Mouse (Mus musculus) cerebellum, adult 11-12 months (tissue): Measurements from ENCODE around the gene Cfap65.

Experiments
- DNase-seq: peaks from one replicate; pipeline ENCODE4 v3.0.0; 2022

The Cfap65 gene

DNA sequence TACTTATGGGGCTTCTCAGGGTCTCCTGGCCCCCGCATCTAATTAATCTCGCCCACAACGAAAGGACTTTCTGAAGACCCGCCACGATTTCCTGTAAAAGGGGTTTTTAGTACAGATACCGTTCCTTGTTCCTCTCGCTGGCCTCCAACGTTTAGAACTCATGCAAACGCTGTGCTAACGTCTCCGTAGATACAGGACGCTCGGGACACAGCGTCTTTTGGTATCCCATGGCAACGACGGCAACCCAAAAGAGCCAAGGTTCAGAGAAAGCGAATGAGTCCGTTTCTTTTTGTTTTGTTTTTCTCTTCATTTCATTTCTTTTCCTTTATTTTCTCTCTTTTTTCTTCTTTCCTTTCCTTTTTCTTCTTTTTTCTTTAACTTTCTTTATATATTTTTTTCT is at the start of gene Cfap65:
Gene Cfap65, minus strand, starts transcription at position 198 of the 400 bp plus-strand sequence.
- no peak for DNase-seq

DNA sequence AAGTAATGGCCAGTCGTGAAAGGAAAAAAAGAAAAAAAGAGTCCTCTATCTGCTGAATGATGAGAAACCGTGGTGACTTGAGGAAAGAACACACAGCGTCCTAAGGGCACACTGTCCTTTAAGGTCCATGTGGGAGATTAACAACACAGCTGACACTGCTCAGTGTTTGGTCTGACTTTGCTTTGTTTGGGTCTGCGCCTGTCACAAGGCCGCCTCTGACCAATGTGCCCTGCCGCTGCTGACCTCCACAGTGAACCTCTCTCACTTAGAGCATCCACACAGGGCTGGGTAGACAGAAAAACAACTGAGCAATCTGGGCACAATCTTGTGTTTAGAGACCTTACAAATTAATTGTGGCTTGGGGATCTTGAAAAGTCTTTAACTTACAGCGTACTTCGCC is 41.6 kb upstream of the Cfap65 start:
- no peak for DNase-seq

DNA sequence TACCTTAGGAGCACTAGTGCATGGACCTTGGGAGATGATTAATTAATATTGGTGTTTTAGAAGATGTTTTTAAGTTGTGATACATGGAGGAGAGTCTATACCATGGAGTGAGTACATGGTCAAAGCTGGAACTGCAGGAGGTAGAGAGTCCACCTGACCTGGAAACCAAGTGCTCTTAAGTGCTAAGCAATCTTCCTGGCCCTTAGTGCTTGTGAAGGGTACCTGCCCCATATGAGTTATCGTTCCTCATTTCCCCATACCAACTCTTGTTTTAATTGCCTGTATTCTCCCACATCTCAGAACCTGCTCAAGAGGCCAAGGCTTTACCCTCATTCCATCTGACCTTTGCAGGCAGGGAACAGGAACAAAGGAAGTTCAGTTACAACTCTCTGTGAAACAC is 40.5 kb upstream of the Cfap65 start:
- no peak for DNase-seq

DNA sequence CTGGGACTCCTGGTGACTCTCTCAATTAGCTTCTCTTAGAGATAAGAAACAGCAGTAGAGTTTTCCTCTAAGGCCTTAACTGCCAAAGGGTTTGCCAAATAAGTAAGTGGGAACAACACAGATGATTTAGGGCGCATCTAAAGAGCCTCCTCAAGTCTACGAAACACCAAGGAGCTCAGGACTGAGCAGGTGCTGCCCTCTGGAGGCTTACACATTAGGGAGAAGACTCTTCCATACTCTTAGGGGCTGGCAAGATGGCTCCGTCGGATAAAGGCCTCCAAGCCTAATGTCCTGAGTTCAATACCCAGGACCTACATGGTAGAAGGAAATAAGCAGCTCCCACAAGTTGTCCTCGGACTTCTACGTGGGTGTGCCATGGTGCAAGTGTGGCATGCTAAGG is 38.2 kb upstream of the Cfap65 start:
- DNase-seq: no peak

DNA sequence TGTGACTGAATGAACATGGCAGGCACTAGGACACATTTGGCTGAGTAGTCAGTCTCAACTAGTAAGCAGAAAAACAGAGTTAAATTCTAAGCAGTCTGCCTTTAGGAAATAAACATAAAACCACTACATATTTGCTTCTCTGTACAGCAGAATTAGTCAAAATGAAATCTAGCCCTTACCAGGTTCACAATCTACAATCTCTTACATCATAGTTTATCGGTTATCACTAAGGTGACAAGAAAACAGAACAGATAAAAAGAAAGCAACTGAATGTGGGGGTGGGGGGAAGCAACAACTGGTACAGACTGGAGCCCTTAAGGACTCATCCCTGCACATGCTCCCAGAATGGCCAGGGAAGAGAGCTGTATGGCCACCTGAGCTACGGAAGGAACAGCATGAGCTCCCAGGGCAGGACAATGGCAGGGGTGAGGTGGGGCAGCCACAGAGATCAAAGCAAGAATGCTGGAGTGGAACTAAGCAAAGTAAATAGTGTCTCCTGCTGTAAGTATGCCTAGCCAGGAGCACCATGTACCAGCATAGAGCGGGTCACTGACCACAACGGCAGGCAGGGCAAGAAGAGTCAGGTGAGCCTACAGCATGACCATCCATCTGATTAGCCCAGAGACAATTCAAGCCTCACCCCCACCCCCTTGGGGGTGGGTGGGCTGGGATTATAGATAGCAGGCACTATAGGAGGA is 36.1 kb upstream of the Cfap65 start:
- DNase-seq: no peak

DNA sequence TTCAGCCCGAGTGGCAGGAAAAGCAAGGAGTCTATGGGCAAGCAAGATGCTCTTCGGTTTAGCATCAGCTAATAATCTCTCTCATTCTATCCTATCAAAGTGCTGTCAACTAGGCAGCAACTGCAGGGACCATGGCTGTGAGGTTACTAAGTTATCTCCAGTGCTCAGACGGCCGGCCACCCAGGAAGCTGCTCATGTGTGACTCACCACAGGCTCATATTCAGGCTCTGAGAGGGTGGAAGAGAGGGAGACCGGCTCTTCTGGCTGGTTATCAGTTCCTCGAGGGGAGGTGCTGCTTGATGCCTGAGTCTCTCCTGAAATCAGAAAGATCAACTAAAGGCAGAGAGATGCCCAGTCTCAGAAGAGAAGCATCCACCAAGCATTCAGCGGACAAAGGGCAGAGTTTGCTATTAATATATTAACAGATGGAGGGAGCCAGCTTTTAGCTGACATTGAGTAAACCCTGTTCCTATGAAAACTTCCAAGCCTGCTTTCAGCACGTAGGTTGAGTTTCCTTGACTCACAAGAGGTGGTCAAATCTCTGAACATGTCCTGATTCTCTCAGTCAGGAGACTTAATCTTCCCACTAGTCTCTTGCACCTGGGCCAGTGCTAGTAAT is 32.7 kb upstream of the Cfap65 start:
- no peak for DNase-seq

DNA sequence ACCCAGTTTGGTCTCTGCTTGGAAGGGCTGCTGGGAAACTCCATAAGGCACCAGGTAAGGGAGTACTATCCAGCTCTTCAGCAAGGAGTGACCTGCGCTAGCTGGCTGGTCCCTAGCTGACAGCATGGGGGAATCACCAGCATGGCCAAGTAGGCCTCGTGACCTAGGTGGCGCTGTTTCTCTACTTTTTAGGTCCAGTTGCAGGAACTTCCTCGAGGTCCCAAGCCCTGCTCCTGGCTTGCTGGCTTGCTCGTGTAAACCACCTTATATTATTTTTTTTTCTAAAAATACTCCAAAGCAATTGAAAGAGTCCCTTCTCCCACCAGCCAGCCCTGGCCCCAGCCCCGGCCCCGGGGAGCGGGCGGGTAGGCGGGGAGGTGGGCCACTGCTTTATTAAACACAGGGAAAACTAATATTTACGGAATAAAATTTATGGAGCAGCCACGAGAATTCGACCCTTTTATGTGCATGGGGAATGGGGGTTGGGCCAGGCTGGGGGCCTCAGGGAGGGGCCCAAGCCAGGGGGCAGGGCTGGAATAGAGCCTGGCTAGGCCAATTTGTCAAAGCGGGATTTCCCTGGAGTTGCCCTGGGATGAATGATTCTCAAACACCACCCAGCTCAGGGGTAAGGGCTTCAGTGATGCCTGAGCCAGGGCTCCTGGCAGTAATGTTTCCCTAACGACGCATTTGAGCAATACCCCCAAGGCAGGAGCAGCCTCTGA is 29.3 kb upstream of the Cfap65 start:
- DNase-seq: peak; percentile 43

DNA sequence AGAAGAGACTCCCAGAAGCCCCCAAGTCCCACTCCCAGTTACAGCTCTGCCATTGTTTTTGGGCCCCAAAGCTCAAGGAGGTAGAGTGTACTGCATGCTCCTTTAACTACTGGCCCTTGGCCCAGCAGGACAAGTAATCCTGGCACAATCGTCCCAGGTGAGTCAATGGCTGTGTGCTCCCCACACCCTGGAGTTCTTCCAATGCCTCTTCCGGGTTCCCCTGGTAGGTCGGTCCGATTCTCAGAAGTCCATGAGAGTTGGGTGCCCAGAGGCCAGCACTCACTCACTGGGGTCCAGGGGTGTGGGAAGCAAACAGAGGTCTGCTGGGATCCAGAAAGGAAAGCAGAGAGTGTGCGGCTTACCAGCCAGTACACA is 27.4 kb upstream of the Cfap65 start:
- DNase-seq: no peak

DNA sequence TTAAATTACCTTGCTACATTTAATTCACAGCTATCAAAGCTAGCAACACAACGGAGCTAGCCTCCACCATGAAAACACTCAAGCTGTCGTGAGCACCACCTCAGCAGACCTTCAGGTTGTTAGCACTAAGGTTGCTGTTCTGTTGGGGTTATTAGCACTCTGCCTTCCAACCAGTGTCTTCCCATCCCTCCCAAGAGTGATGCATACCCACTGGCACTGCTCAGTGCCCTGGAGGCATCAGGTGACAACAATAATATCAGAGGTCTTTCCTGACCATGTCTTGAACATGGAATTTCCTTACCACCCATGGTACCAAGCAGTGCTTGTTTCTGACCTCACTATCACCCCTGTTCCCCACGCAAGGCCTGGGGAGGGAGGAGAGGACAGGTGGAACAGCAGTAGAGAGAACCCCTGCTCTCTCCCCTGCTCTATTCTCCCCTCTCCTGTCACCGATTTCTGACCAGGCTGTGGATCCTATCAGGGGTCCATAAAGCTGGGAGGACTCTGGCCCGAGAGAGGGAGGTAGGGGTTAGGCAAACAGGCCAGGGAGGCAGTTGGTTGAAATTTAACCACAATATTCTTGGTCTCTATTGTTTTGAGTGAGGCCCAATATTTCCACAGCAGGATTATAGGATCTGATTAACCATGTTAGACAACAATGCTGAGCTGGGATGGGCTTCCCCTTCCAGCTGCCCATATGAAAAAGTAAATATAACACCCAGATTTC is 26.9 kb upstream of the Cfap65 start:
- no peak for DNase-seq

DNA sequence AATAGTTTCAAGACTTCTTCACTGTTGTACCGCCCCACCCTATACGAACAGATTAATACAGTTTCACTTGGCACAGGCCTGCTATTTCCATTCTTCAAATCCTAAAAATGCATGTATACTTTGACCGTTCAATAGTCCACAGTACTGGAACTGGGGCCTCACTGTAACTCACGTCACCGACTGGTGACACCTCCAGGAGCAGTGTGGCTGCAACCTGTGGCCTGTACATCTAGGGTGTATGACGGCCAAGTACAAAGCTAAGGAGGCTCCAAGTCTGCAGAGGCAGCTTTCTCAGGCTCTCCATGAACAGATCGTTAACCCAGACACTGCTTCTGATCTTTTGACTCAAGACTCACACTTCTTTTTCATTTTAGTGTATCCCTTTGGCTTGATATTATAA is 26.3 kb upstream of the Cfap65 start:
- no peak for DNase-seq

DNA sequence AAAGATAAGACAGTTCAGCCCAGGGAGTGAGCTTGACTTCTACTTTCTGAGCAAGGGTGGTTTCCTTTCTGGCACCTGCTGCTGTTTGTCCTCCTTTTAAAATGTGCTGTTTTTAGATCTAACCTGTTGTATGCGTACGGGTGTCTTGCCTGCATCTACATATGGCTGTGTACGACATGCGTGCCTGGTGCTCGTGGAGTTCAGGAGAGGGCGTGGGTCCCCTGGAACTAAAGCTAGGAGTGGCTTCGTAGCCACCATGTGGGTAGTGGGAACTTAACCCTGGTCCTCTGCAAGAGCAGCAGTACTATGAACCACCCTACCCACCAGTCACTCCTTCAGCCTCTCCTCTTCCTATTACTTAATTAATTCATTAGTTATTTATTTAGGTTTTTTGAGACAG is 24.7 kb upstream of the Cfap65 start:
- no peak for DNase-seq

DNA sequence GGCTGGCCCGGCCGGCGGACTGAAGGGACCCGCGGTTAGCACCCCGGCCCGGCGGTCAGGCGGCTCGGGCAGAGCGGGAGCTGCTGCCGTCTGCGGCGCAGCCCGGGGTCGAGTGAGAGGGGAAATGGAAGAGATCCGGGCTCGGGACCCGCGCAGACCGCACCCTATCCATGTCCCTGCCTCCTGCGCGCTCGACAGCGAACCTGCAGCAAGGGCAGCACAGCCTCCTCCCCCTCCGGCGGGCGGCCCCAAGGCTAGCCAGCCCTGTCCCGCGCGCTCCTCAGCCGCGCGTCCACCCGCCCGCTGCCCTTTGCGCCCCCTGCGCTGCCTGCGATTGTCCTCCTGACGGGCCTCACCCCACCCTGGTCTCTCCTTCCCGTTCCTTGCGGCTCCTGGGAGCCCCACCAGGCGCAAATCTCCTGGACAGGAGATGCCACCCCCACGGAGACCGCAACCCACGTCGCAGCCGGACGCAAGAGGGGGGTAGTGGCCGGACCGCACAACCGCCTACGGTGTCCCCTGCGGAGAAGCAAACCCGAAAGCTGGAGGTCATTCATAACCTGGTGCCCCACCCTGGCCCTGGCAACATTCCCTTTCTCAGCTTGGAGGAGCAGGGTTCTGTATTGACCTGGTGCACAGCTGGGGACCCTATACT is 16.3 kb upstream of the Cfap65 start, which contains the start of gene Ihh:
Gene Ihh, minus strand, starts transcription at position 117 of the 655 bp plus-strand sequence.
- no peak for DNase-seq

DNA sequence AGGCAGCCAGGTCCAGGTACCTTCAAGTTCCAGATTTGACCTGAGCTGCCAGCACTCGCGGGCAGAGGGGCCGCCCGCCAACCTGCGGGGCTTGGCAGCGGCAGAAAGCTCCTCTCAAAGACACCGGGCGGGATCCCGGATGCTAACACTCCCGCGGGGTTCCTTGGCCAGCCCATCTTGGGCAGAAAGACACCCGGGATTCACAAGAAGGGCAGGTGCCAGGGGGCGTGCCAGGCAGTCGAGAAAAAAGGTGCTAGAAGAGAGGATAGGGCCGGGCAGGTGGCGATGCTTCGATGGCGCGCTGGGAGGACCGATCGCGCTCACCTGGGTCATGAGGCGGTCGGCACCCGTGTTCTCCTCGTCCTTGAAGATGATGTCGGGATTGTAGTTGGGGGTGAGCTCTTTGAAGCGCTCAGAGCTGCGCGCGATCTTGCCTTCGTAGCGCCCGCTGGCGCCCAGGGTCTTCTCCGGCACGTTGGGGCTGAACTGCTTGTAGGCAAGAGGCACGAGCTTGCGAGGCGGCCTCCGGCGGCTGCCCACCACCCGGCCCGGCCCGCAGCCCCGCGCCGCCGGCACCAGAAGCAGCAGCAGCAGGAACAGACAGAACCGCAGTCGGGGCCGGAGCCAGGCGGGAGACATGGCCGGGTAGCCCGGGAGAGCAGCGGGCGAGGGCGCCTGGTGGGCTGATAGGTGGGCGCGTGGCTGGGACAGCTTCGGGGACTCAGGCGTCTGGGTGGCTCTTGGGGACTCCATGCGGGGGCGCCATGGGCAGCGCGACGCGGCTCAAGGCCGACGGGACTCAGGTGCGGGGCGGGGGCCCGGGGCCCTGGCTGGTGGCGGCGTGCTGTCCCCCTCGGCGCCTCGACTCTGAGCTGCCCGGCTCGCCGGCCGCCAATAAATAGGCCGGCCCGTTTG is 15.4 kb upstream of the Cfap65 start:
- no peak for DNase-seq

DNA sequence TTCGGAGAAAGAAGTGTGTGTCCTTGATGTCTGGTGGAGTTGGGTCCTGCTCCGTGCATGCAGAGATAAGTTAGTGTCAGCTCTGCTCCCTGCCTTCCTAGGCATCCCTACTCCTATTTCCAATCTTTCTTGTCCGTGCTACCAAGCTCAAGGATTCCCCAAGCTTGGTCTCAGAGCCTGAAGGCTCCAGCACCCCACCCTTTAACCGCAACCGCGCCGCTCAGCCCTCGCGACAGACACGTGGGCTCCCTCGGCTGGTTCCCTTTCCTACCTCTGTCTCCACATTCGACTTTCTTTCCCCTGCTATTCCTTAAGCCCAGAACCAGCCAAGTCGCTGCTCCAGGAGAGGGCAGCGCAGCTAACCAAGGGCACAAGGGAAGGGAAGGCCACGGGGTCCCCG is 14.7 kb upstream of the Cfap65 start:
- DNase-seq: no peak

DNA sequence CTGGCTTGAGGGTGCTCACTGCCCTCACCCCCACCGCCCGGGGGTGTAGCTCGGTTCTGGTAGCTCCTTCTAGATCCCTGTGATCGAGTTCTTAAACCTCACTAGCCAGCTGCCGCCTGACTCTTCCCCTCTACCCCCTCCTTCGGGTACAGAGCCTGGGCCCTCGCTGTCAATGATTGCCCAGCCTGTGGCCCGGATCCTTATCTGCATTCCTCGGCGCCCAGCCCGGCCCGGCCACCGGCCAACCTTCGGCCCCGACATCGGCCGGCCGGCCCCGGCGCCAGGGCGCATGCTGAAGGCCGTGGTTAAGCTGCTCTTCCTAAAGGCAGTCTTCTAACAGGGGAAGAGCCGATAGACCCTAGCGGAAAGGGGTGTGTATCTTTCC is 14.3 kb upstream of the Cfap65 start:
- DNase-seq: no peak

DNA sequence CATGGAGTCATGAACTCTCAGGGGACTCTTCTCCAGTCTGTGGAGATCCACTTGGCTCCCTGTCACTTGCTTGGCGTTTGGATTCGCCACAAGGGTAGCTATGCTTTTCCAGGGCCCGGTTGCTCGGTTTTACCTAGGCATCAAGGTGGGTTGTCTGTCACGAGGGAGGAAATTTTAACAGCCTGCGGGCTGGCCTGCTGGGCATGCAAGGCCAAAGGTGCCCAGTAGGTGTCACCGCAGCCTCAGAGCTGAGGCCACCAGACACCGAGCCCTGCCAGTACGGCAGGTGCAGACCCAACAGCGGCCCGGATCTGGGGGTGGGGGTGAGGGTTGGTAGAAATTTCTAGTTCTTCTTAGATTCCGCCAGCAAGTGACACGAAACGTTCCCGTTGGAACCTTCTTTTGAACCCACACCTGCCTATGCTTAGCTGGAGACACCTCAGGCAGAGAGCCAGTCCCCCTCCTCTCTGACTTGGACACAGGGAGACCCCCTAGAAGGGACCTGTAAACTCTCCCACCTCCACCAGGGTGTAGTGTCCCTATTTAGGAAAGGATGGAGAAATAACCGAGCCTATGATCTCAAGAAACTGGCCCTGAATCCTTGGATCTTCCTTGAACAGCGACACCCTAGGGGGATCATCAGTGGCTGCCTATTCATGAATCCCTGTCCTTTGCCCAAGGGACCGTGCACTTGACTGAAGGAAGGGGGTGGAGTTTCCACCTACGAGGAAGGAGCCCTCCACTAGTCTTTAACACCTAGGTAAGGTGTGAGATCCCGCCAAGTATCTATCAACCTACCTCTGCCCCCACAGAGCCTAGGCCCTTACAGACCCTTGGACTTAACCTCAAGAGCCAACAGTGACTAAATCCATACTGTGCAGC is 13.6 kb upstream of the Cfap65 start:
- peak; percentile 48 for DNase-seq

DNA sequence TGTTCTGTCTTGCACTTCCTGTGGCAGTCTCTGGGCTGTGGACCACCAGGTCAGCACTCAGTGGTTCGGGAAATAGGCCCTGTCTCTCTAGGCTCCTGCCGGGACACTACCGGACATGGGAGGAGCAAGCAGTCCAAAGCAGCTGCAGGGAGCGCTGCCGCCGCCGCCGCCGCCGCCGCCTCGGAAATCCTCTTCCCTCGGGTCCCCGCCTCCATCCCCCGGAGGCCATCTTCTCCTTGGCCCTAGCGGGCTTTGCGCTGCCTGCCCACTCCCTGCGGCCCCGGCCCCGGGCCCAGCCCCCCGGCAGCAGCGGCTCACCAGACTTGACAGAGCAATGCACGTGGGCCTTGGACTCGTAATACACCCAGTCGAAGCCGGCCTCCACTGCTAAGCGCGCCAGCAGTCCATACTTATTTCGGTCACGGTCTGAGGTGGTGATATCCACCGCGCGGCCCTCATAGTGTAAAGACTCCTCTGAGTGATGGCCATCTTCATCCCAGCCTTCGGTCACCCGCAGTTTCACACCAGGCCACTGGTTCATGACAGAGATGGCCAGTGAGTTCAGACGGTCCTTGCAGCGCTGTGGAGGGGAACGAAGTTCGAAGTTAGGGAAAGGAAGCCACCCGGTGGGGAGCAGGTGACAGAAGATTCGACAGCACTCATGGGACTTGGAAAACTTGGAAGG is 12.7 kb upstream of the Cfap65 start:
- DNase-seq: no peak

DNA sequence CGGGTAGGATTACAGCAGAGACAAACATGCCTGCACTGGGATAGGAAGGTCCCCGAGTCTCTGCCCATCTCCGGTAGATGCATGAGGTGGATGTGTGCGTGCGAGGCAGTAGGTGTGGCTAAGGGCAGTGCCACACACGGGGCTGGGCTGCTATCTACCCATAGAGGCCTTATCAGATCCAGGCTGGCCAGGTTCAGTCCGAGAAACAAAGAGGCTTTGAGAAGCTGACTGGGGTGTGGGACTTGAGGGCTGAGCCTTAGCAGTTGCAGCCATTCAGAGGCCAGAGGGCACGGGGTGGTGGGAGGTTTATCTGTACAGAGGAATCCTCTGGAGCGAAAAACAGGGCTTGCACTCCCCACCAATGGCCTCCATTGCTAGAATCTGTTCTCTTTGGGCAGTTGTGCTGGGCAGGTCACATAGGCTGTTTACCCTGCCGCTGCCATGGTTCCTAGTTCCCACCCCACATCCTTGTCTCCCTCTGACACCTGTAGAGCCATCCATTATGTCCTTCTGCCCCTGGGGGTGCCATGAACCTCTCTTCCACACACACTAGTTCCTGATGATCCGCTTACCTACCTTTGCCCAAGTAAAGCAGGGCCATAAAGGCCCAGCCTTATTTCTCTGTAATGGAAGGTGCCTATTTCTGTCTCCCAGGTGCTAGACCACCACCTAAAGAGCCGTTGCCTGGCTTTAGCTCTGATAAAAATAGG is 6.4 kb upstream of the Cfap65 start:
- DNase-seq: no peak

DNA sequence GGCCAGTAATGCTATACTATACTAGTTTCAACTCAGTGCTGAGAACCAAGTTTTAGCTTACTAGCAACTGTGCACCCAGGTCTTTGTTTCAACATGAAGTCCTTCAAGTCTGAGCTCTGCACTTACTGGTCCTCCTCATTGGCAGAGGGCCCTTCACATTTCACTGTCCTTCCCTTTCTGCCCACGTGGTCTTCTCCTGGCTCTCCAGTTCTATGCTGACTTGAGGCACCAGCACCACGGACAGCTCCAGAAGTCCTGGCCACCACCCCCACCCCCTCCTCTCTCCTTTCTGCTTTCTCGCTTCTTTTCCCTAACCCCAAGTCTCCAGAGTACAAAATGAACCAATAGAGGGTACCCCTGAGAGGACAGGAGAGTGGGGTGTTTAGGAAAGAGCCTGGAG is 4.4 kb upstream of the Cfap65 start:
- DNase-seq: no peak
